Mouse (Mus musculus) spleen, postnatal 10 days (tissue): ENCODE results near the gene Cdk20.
A peak's percentile ranks its signal among the peaks of the same experiment; 100 is the strongest.
"Not testable (repeated sequence)": the region's sequence is repeated elsewhere in the genome, so short reads cannot be mapped to it uniquely, and the experiment has no call there.

Experiments used
- DNase-seq, 2 experiments: peaks; one replicate each; pipeline ENCODE4 v3.0.0; 2021 to 2022; ENCODE audit warnings: low spot score in 2 of 2

The Cdk20 gene

GRCm38 (mm10) chr13:64422607-64422957, 9.5 kb upstream of the Cdk20 start:
- DNase-seq, result no peak

GRCm38 (mm10) chr13:64424347-64424746, 7.8 kb upstream of the Cdk20 start:
- no peak for DNase-seq

GRCm38 (mm10) chr13:64425280-64425679, 6.8 kb upstream of the Cdk20 start:
- DNase-seq, result no peak

- no peak for DNase-seq
Measured at GRCm38 (mm10) chr13:64429328-64429727, 2.8 kb upstream of the Cdk20 start.

- no peak for DNase-seq
Measured at GRCm38 (mm10) chr13:64437801-64438200, 5.7 kb downstream of the Cdk20 start.

- DNase-seq, result peak; percentile 54 to 76
Measured at GRCm38 (mm10) chr13:64438863-64439452, 6.8 kb downstream of the Cdk20 start.

GRCm38 (mm10) chr13:64439471-64439870, 7.4 kb downstream of the Cdk20 start:
- DNase-seq, result no peak

- DNase-seq, result no peak
Measured at GRCm38 (mm10) chr13:64440592-64440991, 8.5 kb downstream of the Cdk20 start.

GRCm38 (mm10) chr13:64443263-64443894, 11.3 kb downstream of the Cdk20 start:
- DNase-seq, result peak in 1 of 2 experiments; percentile 46

GRCm38 (mm10) chr13:64445254-64445920, 13.3 kb downstream of the Cdk20 start:
- no peak for DNase-seq

GRCm38 (mm10) chr13:64447947-64448346, 15.8 kb downstream of the Cdk20 start:
- DNase-seq, result no peak

GRCm38 (mm10) chr13:64448729-64449128, 16.6 kb downstream of the Cdk20 start:
- no peak for DNase-seq

- DNase-seq, result no peak
Measured at GRCm38 (mm10) chr13:64450001-64450794, 18.1 kb downstream of the Cdk20 start.

- DNase-seq, result not testable (repeated sequence)
Measured at GRCm38 (mm10) chr13:64457225-64457978, 25.3 kb downstream of the Cdk20 start.

GRCm38 (mm10) chr13:64458181-64458580, 26.1 kb downstream of the Cdk20 start:
- DNase-seq, result no peak

GRCm38 (mm10) chr13:64462581-64462980, 30.5 kb downstream of the Cdk20 start:
- DNase-seq, result no peak

GRCm38 (mm10) chr13:64465166-64465565, 33.1 kb downstream of the Cdk20 start:
- no peak for DNase-seq

GRCm38 (mm10) chr13:64467886-64468285, 35.8 kb downstream of the Cdk20 start:
- DNase-seq, result peak in 1 of 2 experiments; percentile 21

GRCm38 (mm10) chr13:64477968-64478367, 45.9 kb downstream of the Cdk20 start:
- no peak for DNase-seq

- no peak for DNase-seq
Measured at GRCm38 (mm10) chr13:64479960-64480359, 47.8 kb downstream of the Cdk20 start.

- no peak for DNase-seq
Measured at GRCm38 (mm10) chr13:64489886-64490285, 57.8 kb downstream of the Cdk20 start.
